15 mouse cellular contexts compared by ENCODE assay signal in the genomic region with DNA sequence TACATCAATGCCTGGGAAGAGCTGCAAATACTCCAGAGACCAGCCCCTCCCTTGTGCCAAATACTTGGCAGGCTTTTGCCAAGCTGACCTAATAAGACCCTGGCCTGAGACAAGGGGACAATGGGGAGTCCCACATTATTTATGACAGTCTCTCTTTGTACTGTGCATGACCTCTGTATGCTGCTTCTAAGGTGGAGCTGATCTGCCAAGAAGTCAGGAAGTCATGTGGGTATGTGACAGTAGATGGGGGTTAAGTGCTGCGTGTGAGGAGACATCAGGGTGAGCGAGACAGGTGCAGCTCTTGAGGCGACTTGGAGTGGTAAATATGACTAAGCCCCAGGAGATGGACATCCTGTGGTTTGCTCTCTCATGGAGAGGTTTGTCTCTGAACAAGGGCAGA.
DNase-seq lines count a peak whose midpoint lies in the region; TF ChIP-seq lines count a peak whose summit lies in the region.
"Had no signal": no experiment of that assay in that cellular context is flagged by ENCODE, and none has a peak within 500 bp of the region (broad histone marks: within the 10 kb centered on the region; RNA-seq: fewer than 3 reads in every experiment).

No protein-coding gene starts in this region.

- peak; percentile 12 for DNase-seq in adrenal gland, adult 8-10 months
- no peak for DNase-seq in adrenal gland, postnatal 4 days (ENCODE audit: low spot score in 2 of 2)
- peak; percentile 8 for DNase-seq in brain, adult 2 months (ENCODE audit: low read depth, low spot score)
- peak; percentile 53 for DNase-seq in kidney, postnatal 10 days
- no peak for DNase-seq in left cerebral cortex, postnatal 4 days
- no peak for DNase-seq in layer of hippocampus, adult 11-12 months (ENCODE audit: low spot score)
- no peak for DNase-seq in ovary, adult 18-20 months (ENCODE audit: low spot score)
- DNase-seq: cerebellum, adult 2 months; gastrocnemius, postnatal 36 days; right cerebral cortex, postnatal 4 days had no signal

- no peaks in the 10 kb centered on the region for H3K79me2 ChIP-seq in C2C12 (ENCODE audit: control insufficient read depth, insufficient read depth)

- H3K36me3 ChIP-seq in C2C12 (ENCODE audit: control insufficient read depth, insufficient read depth): no peaks in the 10 kb centered on the region
- H3K36me3 ChIP-seq: embryonic facial prominence, embryonic 10.5 days; lung, embryonic 15.5 days; neural tube, embryonic 13.5 days had no signal

- no peak overlapping the region for H3ac ChIP-seq in C2C12 (ENCODE audit: control insufficient read depth, insufficient read length, low read depth)

- TF ChIP-seq CTCF in C2C12 (IDR thresholded peaks at IDR 0.05; ENCODE audit: control insufficient read depth, insufficient read depth, insufficient read length): no peak

- H3K79me3 ChIP-seq in C2C12 (ENCODE audit: low read depth): no peaks in the 10 kb centered on the region

- no peak overlapping the region for H3K4me3 ChIP-seq in C2C12 (ENCODE audit: insufficient read depth, poor library complexity, severe bottlenecking)
- H3K4me3 ChIP-seq: embryonic facial prominence, embryonic 10.5 days; forebrain, embryonic 13.5 days; lung, embryonic 15.5 days; neural tube, embryonic 13.5 days had no signal

- H3K27me3 ChIP-seq in C2C12 (ENCODE audit: control insufficient read depth, insufficient read depth, insufficient read length): no peaks in the 10 kb centered on the region
- H3K27me3 ChIP-seq: forebrain, embryonic 13.5 days; lung, embryonic 15.5 days; neural tube, embryonic 13.5 days had no signal

- intact Hi-C loops in left cerebral cortex, postnatal 4 days (cut with DNase I): no loop called here

TF ChIP-seq in C2C12, 6 proteins besides CTCF, POLR2A, EP300 and RAD21:
- TF ChIP-seq MYOD1 (IDR thresholded peaks at IDR 0.05; ENCODE audit: control insufficient read depth, insufficient read length, low read depth) (peak; percentile 46), USF1 (IDR thresholded peaks at IDR 0.05; ENCODE audit: low read depth) (no peak)

Comparison
In these comparisons a context has a peak if more than half of its experiments do, and no peak if none do; other contexts are left out.
1. DNase-seq: peak in adrenal gland, adult 8-10 months (single experiment), brain, adult 2 months (single experiment) and kidney, postnatal 10 days (single experiment); none in adrenal gland, postnatal 4 days (0 of 2), left cerebral cortex, postnatal 4 days (single experiment), layer of hippocampus, adult 11-12 months (single experiment) and ovary, adult 18-20 months (single experiment).